Comparison of ENCODE assay signal across 15 mouse cellular contexts in the genomic region with DNA sequence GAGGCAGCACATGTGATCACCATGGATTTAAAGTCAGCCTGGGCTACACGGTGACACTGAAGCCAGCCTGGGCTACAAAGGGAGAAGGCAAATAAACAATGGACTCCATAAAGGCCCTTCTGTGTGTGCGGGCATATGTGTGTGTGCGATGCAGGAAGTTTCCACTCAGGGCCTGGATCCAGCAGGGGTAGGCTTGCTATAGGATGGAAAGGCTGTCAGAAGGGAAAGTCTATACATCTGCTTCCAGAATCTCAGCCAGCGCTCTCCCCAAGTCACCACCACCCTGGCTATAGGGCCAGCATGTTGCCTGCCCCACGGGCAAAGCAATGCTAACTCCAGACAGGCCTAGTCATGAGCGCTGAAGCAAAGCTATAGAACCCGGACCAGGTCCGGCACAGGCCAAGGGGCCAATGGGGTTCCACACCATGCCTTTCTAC. TPM values are rescaled to one million over a fixed set of nuclear protein-coding genes. Genes with fewer than 3 reads are reported as not detected.
A peak's percentile ranks its signal among the peaks of the same experiment; 100 is the strongest.
DNase-seq lines count a peak whose midpoint lies in the region; ATAC-seq and TF ChIP-seq lines count a peak whose summit lies in the region.
"Had no signal": no experiment of that assay in that cellular context is flagged by ENCODE, and none has a peak within 500 bp of the region (broad histone marks: within the 10 kb centered on the region; RNA-seq: fewer than 3 reads in every experiment).

No protein-coding gene starts in this region.

- no peaks in the 10 kb centered on the region for H3K36me3 ChIP-seq in kidney, embryonic 16.5 days (ENCODE audit: insufficient read depth, low read length)
- no peaks in the 10 kb centered on the region for H3K36me3 ChIP-seq in ES-Bruce4 (ENCODE audit: control insufficient read depth, insufficient read depth, low read length, poor library complexity, severe bottlenecking)
- H3K36me3 ChIP-seq in limb, embryonic 15.5 days = no peaks in the 10 kb centered on the region
- H3K36me3 ChIP-seq: G1E had no signal

- H3K27me3 ChIP-seq in kidney, embryonic 16.5 days (ENCODE audit: insufficient read depth, low read length) = peaks cover 4% of the 10 kb centered on the region; the same call in 1 of the 2 replicates
- H3K27me3 ChIP-seq in ES-Bruce4 (ENCODE audit: control insufficient read depth, insufficient read depth, low read length, poor library complexity, severe bottlenecking) = no peaks in the 10 kb centered on the region
- H3K27me3 ChIP-seq in limb, embryonic 15.5 days = peaks cover 5% of the 10 kb centered on the region

- H3K4me1 ChIP-seq in kidney, embryonic 16.5 days (ENCODE audit: insufficient read depth, low read length) = 0 out of 2 replicates have a peak, but pooled peaks cover 5% of the 10 kb centered on the region
- no peaks in the 10 kb centered on the region for H3K4me1 ChIP-seq in ES-Bruce4 (ENCODE audit: control insufficient read depth, insufficient read depth, low read length)
- 0 out of 2 replicates have a peak, but pooled peaks cover 3% of the 10 kb centered on the region for H3K4me1 ChIP-seq in limb, embryonic 15.5 days
- H3K4me1 ChIP-seq: forebrain, embryonic 13.5 days had no signal

- intact Hi-C loops in heart, postnatal 14 days (cut with DNase I) = no loop called here

- H3K4me3 ChIP-seq in kidney, embryonic 16.5 days (ENCODE audit: low read length) = no peak overlapping the region
- H3K4me3 ChIP-seq in ES-Bruce4 (ENCODE audit: low read depth, low read length) = no peak overlapping the region
- no peak overlapping the region for H3K4me3 ChIP-seq in limb, embryonic 15.5 days
- H3K4me3 ChIP-seq: forebrain, embryonic 13.5 days had no signal

- H3K9ac ChIP-seq in kidney, embryonic 16.5 days (replicated peaks; ENCODE audit: low read length) = no peak overlapping the region
- no peak overlapping the region for H3K9ac ChIP-seq in ES-Bruce4 (ENCODE audit: low read depth, poor library complexity, severe bottlenecking)
- H3K9ac ChIP-seq in limb, embryonic 15.5 days = no peak overlapping the region
- H3K9ac ChIP-seq: forebrain, embryonic 13.5 days had no signal

- no peak overlapping the region for H3K4me2 ChIP-seq in kidney, embryonic 16.5 days (replicated peaks; ENCODE audit: low read depth, low read length)
- no peak overlapping the region for H3K4me2 ChIP-seq in limb, embryonic 15.5 days
- H3K4me2 ChIP-seq: forebrain, embryonic 13.5 days had no signal

- 79% methylated on average over 8 of the region's 8 CpGs for WGBS in kidney, embryonic 16.5 days
- 81% methylated on average over 8 of the region's 8 CpGs for WGBS in limb, embryonic 15.5 days

- DNase-seq in heart, adult 11 months = peak; percentile 91
- DNase-seq in heart, postnatal 14 days = no peak
- no peak for DNase-seq in kidney, postnatal 10 days
- DNase-seq in right cerebral cortex, postnatal 36 days (ENCODE audit: low spot score in 2 of 2) = no peak
- no peak for DNase-seq in urinary bladder, postnatal 25 days (ENCODE audit: low spot score)
- DNase-seq: cerebellum, adult 9-11 months; gastrocnemius, postnatal 10 days; spleen, adult 18-20 months; thymus, adult 2 months had no signal

- no peak for TF ChIP-seq CTCF in ES-Bruce4 (IDR thresholded peaks at IDR 0.05; ENCODE audit: low read depth, low read length)

- ATAC-seq in kidney, embryonic 16.5 days (ENCODE audit: low FRiP score, low TSS enrichment) = 0 out of 2 replicates have a peak, but pooled peaks have one; percentile 11
- ATAC-seq in limb, embryonic 15.5 days (ENCODE audit: insufficient number of reproducible peaks, low FRiP score, low TSS enrichment, low read depth) = no peak
- ATAC-seq: forebrain, embryonic 13.5 days; hindbrain, embryonic 16.5 days had no signal

- H3K9me3 ChIP-seq in kidney, embryonic 16.5 days (ENCODE audit: low read length) = no peaks in the 10 kb centered on the region
- H3K9me3 ChIP-seq in ES-Bruce4 (replicated peaks; ENCODE audit: control insufficient read depth, insufficient read depth, low read length, poor library complexity, severe bottlenecking) = no peaks in the 10 kb centered on the region
- no peaks in the 10 kb centered on the region for H3K9me3 ChIP-seq in limb, embryonic 15.5 days
- H3K9me3 ChIP-seq: forebrain, embryonic 13.5 days; G1E had no signal

- TF ChIP-seq POLR2A in ES-Bruce4 (IDR thresholded peaks at IDR 0.05; ENCODE audit: insufficient read depth, low read length) = no peak

- no peak for TF ChIP-seq EP300 in ES-Bruce4 (IDR thresholded peaks at IDR 0.05; ENCODE audit: insufficient read depth, low read depth, low read length)

- peak overlapping the region; percentile 76 for H3K27ac ChIP-seq in kidney, embryonic 16.5 days (ENCODE audit: low read length)
- H3K27ac ChIP-seq in ES-Bruce4 (ENCODE audit: insufficient read depth, low read length) = peak overlapping the region; percentile 48
- peak overlapping the region; percentile 54 for H3K27ac ChIP-seq in limb, embryonic 15.5 days
- H3K27ac ChIP-seq: forebrain, embryonic 13.5 days had no signal

RNA-seq across cellular contexts. Expression of gene Tbc1d2, which starts 6.3 kb away (rescaled TPM):
- total RNA-seq in heart, postnatal 14 days (2021) = 1 to 10 TPM; 1.4 to 1.6 TPM
- polyA plus RNA-seq in kidney, embryonic 16.5 days (2015; fragmentation: Nextera tagmentation; extraction: Ambion mirVana) = 3.4 and 3.7 TPM in 2 replicates
- polyA plus RNA-seq in ES-Bruce4 (2011; ENCODE audit: insufficient read depth, insufficient read length, low read depth, missing spikeins) = 7.7 TPM in 2 replicates
- polyA plus RNA-seq in limb, embryonic 15.5 days (2015; fragmentation: Nextera tagmentation; extraction: Ambion mirVana) = 1.8 and 2.5 TPM in 2 replicates
- polyA plus RNA-seq: G1E had no signal

RNA-seq across cellular contexts. Expression of gene Coro2a, which starts 41.7 kb away (rescaled TPM):
- 1 to 10 TPM in 1 of 2 experiments, under 1 TPM in 1; 0.54 to 1.2 TPM for total RNA-seq in heart, postnatal 14 days (2021)
- polyA plus RNA-seq in kidney, embryonic 16.5 days (2015; fragmentation: Nextera tagmentation; extraction: Ambion mirVana) = 5.9 and 6.4 TPM in 2 replicates
- polyA plus RNA-seq in ES-Bruce4 (2011; ENCODE audit: insufficient read depth, insufficient read length, low read depth, missing spikeins) = 13.1 and 14.6 TPM in 2 replicates
- polyA plus RNA-seq in limb, embryonic 15.5 days (2015; fragmentation: Nextera tagmentation; extraction: Ambion mirVana) = 3.2 and 3.5 TPM in 2 replicates
